ENCODE assay signal across 32 mouse cellular contexts in the genomic region with DNA sequence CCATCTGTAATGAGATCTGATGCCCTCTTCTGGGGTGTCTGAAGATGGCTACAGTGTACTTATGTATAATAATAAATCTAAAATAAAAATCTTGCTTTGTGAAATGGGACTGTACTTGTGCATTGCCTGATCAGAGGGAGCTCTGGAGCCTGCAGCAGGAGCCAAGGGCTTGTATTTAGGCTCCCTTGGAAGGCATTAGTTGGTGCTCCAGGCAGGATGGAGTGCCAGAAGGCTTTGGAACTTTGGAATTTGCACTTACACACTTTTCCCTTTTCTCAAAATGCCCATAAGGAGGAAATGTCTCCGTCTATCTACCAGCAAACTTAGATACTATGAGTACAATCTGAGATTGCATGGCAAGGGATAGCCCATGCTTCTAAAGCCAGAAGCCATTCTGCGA. TPM values are rescaled to one million over a fixed set of nuclear protein-coding genes. Genes with fewer than 3 reads are reported as not detected.
DNase-seq lines count a peak whose midpoint lies in the region; ATAC-seq and TF ChIP-seq lines count a peak whose summit lies in the region.
"Had no signal": no experiment of that assay in that cellular context is flagged by ENCODE, and none has a peak within 500 bp of the region (broad histone marks: within the 10 kb centered on the region; RNA-seq: fewer than 3 reads in every experiment).

No protein-coding gene starts in this region.

- DNase-seq in heart, postnatal 14 days, result no peak
- DNase-seq in kidney, adult 2 months, result peak; percentile 63
- no peak for DNase-seq in testis, postnatal 14 days (ENCODE audit: low spot score)
- DNase-seq in limb, embryonic 10.5 days (ENCODE audit: low spot score), result no peak
- DNase-seq: cerebellum, adult 11 months; cerebellum, adult 9-10 months; embryo, embryonic 11 days; gastrocnemius, postnatal 25 days; lung, postnatal 14 days; retina, postnatal 1 day; right cerebral cortex, postnatal 14 days; thymus, postnatal 14 days had no signal

- no peak overlapping the region for H3K9ac ChIP-seq in heart, embryonic 11.5 days (ENCODE audit: low read depth, low read length)
- H3K9ac ChIP-seq in kidney, embryonic 16.5 days (replicated peaks; ENCODE audit: low read length), result no peak overlapping the region
- H3K9ac ChIP-seq: embryonic facial prominence, embryonic 13.5 days; forebrain, embryonic 15.5 days; hindbrain, embryonic 12.5 days; intestine, embryonic 15.5 days; limb, embryonic 12.5 days; liver, embryonic 15.5 days; lung, embryonic 14.5 days; midbrain, embryonic 15.5 days; neural tube, embryonic 15.5 days had no signal

- H3K4me2 ChIP-seq in heart, embryonic 11.5 days, result no peak overlapping the region
- no peak overlapping the region for H3K4me2 ChIP-seq in kidney, embryonic 16.5 days (replicated peaks; ENCODE audit: low read depth, low read length)
- H3K4me2 ChIP-seq: embryonic facial prominence, embryonic 13.5 days; forebrain, embryonic 15.5 days; hindbrain, embryonic 12.5 days; intestine, embryonic 15.5 days; limb, embryonic 12.5 days; liver, embryonic 15.5 days; lung, embryonic 14.5 days; midbrain, embryonic 15.5 days; neural tube, embryonic 15.5 days had no signal

- H3K27ac ChIP-seq in heart, embryonic 11.5 days (ENCODE audit: low read depth, low read length), result peak overlapping the region; percentile 65
- H3K27ac ChIP-seq in kidney, adult 2 months (ENCODE audit: insufficient read depth, low read depth, low read length), result no peak overlapping the region
- no peak overlapping the region for H3K27ac ChIP-seq in kidney, embryonic 16.5 days (ENCODE audit: low read length)
- no peak overlapping the region for H3K27ac ChIP-seq in testis, adult 2 months (ENCODE audit: control insufficient read depth, insufficient read depth, low read depth, low read length)
- H3K27ac ChIP-seq in limb, embryonic 10.5 days, result no peak overlapping the region
- H3K27ac ChIP-seq: embryonic facial prominence, embryonic 13.5 days; forebrain, embryonic 10.5 days; forebrain, embryonic 15.5 days; hindbrain, embryonic 12.5 days; hindbrain, postnatal 0 days; intestine, embryonic 15.5 days; limb, embryonic 12.5 days; liver, embryonic 15.5 days; midbrain, embryonic 10.5 days; midbrain, embryonic 15.5 days; neural tube, embryonic 15.5 days had no signal

- H3K9me3 ChIP-seq in heart, embryonic 11.5 days (replicated peaks; ENCODE audit: control insufficient read depth, low read length), result no peaks in the 10 kb centered on the region
- no peaks in the 10 kb centered on the region for H3K9me3 ChIP-seq in kidney, embryonic 16.5 days (ENCODE audit: low read length)
- no peaks in the 10 kb centered on the region for H3K9me3 ChIP-seq in limb, embryonic 10.5 days (replicated peaks)
- H3K9me3 ChIP-seq: embryonic facial prominence, embryonic 13.5 days; forebrain, embryonic 10.5 days; forebrain, embryonic 15.5 days; hindbrain, embryonic 12.5 days; intestine, embryonic 15.5 days; limb, embryonic 12.5 days; liver, embryonic 15.5 days; midbrain, embryonic 10.5 days; midbrain, embryonic 15.5 days; neural tube, embryonic 15.5 days had no signal

- no peak for ATAC-seq in heart, embryonic 11.5 days (replicated peaks; ENCODE audit: insufficient number of reproducible peaks, low FRiP score, low TSS enrichment)
- no peak for ATAC-seq in kidney, embryonic 16.5 days (ENCODE audit: low FRiP score, low TSS enrichment)
- ATAC-seq: CD4-positive, CD25-positive, alpha-beta regulatory T cell, adult 4 months; forebrain, embryonic 15.5 days; hindbrain, postnatal 0 days; intestine, embryonic 15.5 days; midbrain, embryonic 15.5 days had no signal

- peaks cover 7% of the 10 kb centered on the region; the same call in 1 of the 2 replicates for H3K4me1 ChIP-seq in heart, embryonic 11.5 days (ENCODE audit: control insufficient read depth, insufficient read depth, low read length)
- peaks cover 5% of the 10 kb centered on the region for H3K4me1 ChIP-seq in kidney, adult 2 months (ENCODE audit: control insufficient read depth, insufficient read depth, low read length)
- H3K4me1 ChIP-seq in kidney, embryonic 16.5 days (ENCODE audit: insufficient read depth, low read length), result peaks cover 8% of the 10 kb centered on the region
- peaks cover 3% of the 10 kb centered on the region; the same call in 1 of the 2 replicates for H3K4me1 ChIP-seq in testis, adult 2 months (ENCODE audit: control insufficient read depth, insufficient read depth, low read length)
- H3K4me1 ChIP-seq in limb, embryonic 10.5 days, result peaks cover 12% of the 10 kb centered on the region

- intact Hi-C loops in heart, postnatal 14 days (cut with DNase I), result no loop called here

- no peak for TF ChIP-seq POLR2A in kidney, adult 2 months (IDR thresholded peaks at IDR 0.05; ENCODE audit: low read depth, low read length)
- TF ChIP-seq POLR2A in testis, adult 2 months (IDR thresholded peaks at IDR 0.05; ENCODE audit: control insufficient read depth, low read depth, low read length), result no peak

- H3K36me3 ChIP-seq in heart, embryonic 11.5 days (ENCODE audit: control insufficient read depth, insufficient read depth, low read length), result no peaks in the 10 kb centered on the region
- no peaks in the 10 kb centered on the region for H3K36me3 ChIP-seq in kidney, adult 2 months (ENCODE audit: control insufficient read depth, insufficient read depth, low read length)
- no peaks in the 10 kb centered on the region for H3K36me3 ChIP-seq in kidney, embryonic 16.5 days (ENCODE audit: insufficient read depth, low read length)
- H3K36me3 ChIP-seq in testis, adult 2 months (ENCODE audit: control insufficient read depth, insufficient read depth, low read length), result no peaks in the 10 kb centered on the region
- no peaks in the 10 kb centered on the region for H3K36me3 ChIP-seq in limb, embryonic 10.5 days
- H3K36me3 ChIP-seq: embryonic facial prominence, embryonic 13.5 days; forebrain, embryonic 10.5 days; forebrain, embryonic 15.5 days; hindbrain, embryonic 12.5 days; intestine, embryonic 15.5 days; limb, embryonic 12.5 days; liver, embryonic 15.5 days; midbrain, embryonic 10.5 days; midbrain, embryonic 15.5 days; neural tube, embryonic 15.5 days had no signal

- no peak overlapping the region for H3K4me3 ChIP-seq in heart, embryonic 11.5 days (ENCODE audit: low read depth, low read length)
- H3K4me3 ChIP-seq in kidney, adult 2 months (ENCODE audit: insufficient read depth, low read depth, low read length), result no peak overlapping the region
- no peak overlapping the region for H3K4me3 ChIP-seq in kidney, embryonic 16.5 days (ENCODE audit: low read length)
- H3K4me3 ChIP-seq in testis, adult 2 months (ENCODE audit: control insufficient read depth, low read depth, low read length), result peak overlapping the region; percentile 57
- H3K4me3 ChIP-seq in limb, embryonic 10.5 days, result no peak overlapping the region
- H3K4me3 ChIP-seq: embryonic facial prominence, embryonic 13.5 days; forebrain, embryonic 10.5 days; forebrain, embryonic 15.5 days; hindbrain, embryonic 12.5 days; intestine, embryonic 15.5 days; limb, embryonic 12.5 days; liver, embryonic 15.5 days; midbrain, embryonic 10.5 days; midbrain, embryonic 15.5 days; neural tube, embryonic 15.5 days had no signal

- 70% methylated on average over 2 of the region's 2 CpGs for WGBS in heart, embryonic 11.5 days (ENCODE audit: insufficient replicate concordance)
- 68% methylated on average over 2 of the region's 2 CpGs for WGBS in kidney, adult 2 months
- WGBS in kidney, embryonic 16.5 days, result 83% methylated on average over 2 of the region's 2 CpGs
- WGBS in limb, embryonic 10.5 days, result 89% methylated on average over 2 of the region's 2 CpGs

- peaks cover 6% of the 10 kb centered on the region; the same call in 1 of the 2 replicates for H3K27me3 ChIP-seq in heart, embryonic 11.5 days (ENCODE audit: control insufficient read depth, insufficient read depth, low read length)
- H3K27me3 ChIP-seq in kidney, adult 2 months (replicated peaks; ENCODE audit: control insufficient read depth, insufficient read depth, low read length), result no peaks in the 10 kb centered on the region
- H3K27me3 ChIP-seq in kidney, embryonic 16.5 days (ENCODE audit: insufficient read depth, low read length), result peaks cover 12% of the 10 kb centered on the region; the same call in 1 of the 2 replicates
- no peaks in the 10 kb centered on the region for H3K27me3 ChIP-seq in testis, adult 2 months (ENCODE audit: control insufficient read depth, insufficient read depth, low read length)
- H3K27me3 ChIP-seq in limb, embryonic 10.5 days (ENCODE audit: low read depth, poor library complexity, severe bottlenecking), result peaks cover 30% of the 10 kb centered on the region

- no peak for TF ChIP-seq CTCF in kidney, adult 2 months (conservative IDR thresholded peaks at IDR 0.05; ENCODE audit: insufficient read depth, insufficient read length, low read depth, low read length)
- TF ChIP-seq CTCF in testis, adult 2 months (IDR thresholded peaks at IDR 0.05; ENCODE audit: control insufficient read depth, insufficient read depth, insufficient replicate concordance, low read depth, low read length), result no peak

RNA-seq across cellular contexts. Expression of a gene that starts 1.8 kb away (rescaled TPM):
- 2.7 TPM in 2 replicates for polyA plus RNA-seq in heart, embryonic 11.5 days (2014; fragmentation: Nextera tagmentation; extraction: Ambion mirVana)
- total RNA-seq in heart, postnatal 14 days (2021), result 1 to 10 TPM; 1.1 TPM
- 22.0 and 28.5 TPM in 2 replicates for polyA plus RNA-seq in kidney, adult 2 months (2012; rRNA removed)
- 5.2 and 6.1 TPM in 2 replicates for polyA plus RNA-seq in kidney, embryonic 16.5 days (2015; fragmentation: Nextera tagmentation; extraction: Ambion mirVana)
- 53.6 and 58.1 TPM in 2 replicates for polyA plus RNA-seq in testis, adult 2 months (2012; rRNA removed)
- 0.09 and 0.25 TPM in 2 replicates for polyA plus RNA-seq in limb, embryonic 10.5 days (2016; fragmentation: Nextera tagmentation; extraction: Ambion mirVana)
- total RNA-seq: adrenal gland, postnatal 14 days; gastrocnemius, adult 18-20 months; gastrocnemius, postnatal 25 days had no signal

RNA-seq across cellular contexts. Expression of a gene that starts 2.2 kb away (rescaled TPM):
- 0.49 TPM in 1 of 2 replicates, not detected in the other for polyA plus RNA-seq in heart, embryonic 11.5 days (2014; fragmentation: Nextera tagmentation; extraction: Ambion mirVana)
- total RNA-seq in heart, postnatal 14 days (2021), result 1 to 10 TPM; 2.7 to 2.8 TPM
- polyA plus RNA-seq in kidney, adult 2 months (2012; rRNA removed), result 1.3 and 1.4 TPM in 2 replicates
- 0.19 and 0.26 TPM in 2 replicates for polyA plus RNA-seq in kidney, embryonic 16.5 days (2015; fragmentation: Nextera tagmentation; extraction: Ambion mirVana)
- polyA plus RNA-seq in testis, adult 2 months (2012; rRNA removed), result 51.6 and 68.1 TPM in 2 replicates
- polyA plus RNA-seq in limb, embryonic 10.5 days (2016; fragmentation: Nextera tagmentation; extraction: Ambion mirVana), result not detected in 2 replicates
- total RNA-seq: adrenal gland, postnatal 14 days; gastrocnemius, adult 18-20 months; gastrocnemius, postnatal 25 days; hindbrain, postnatal 0 days; left cerebral cortex, postnatal 14 days had no signal
- polyA plus RNA-seq: CD4-positive, CD25-positive, alpha-beta regulatory T cell, adult 4 months; forebrain, embryonic 10.5 days; forebrain, embryonic 15.5 days; limb, embryonic 12.5 days; liver, embryonic 15.5 days; lung, embryonic 14.5 days; midbrain, embryonic 10.5 days; midbrain, embryonic 15.5 days; small intestine, adult 2 months had no signal

RNA-seq across cellular contexts. Expression of a gene that starts 35.6 kb away (rescaled TPM):
- polyA plus RNA-seq in heart, embryonic 11.5 days (2014; fragmentation: Nextera tagmentation; extraction: Ambion mirVana), result 14.5 and 15.7 TPM in 2 replicates
- total RNA-seq in heart, postnatal 14 days (2021), result 10 to 100 TPM; 10.8 to 12.1 TPM
- polyA plus RNA-seq in kidney, adult 2 months (2012; rRNA removed), result 14.1 and 15.6 TPM in 2 replicates
- polyA plus RNA-seq in kidney, embryonic 16.5 days (2015; fragmentation: Nextera tagmentation; extraction: Ambion mirVana), result 20.5 and 23.3 TPM in 2 replicates
- polyA plus RNA-seq in testis, adult 2 months (2012; rRNA removed), result 3.7 TPM in 2 replicates
- 22.6 and 25.3 TPM in 2 replicates for polyA plus RNA-seq in limb, embryonic 10.5 days (2016; fragmentation: Nextera tagmentation; extraction: Ambion mirVana)

Comparison
In these comparisons a context has a peak if more than half of its experiments do, and no peak if none do; other contexts are left out.
1. RNA of a gene that starts 2.2 kb away (polyA plus RNA-seq): 51.6 to 68.1 TPM in testis, adult 2 months; 1.3 to 1.4 TPM in kidney, adult 2 months, 0.19 to 0.26 TPM in kidney, embryonic 16.5 days, 0.49 TPM in heart, embryonic 11.5 days and not detected in limb, embryonic 10.5 days; every median in the first group is over 10 times any median in the second.